Mouse (Mus musculus): ENCODE measurements around the gene Platr17.
"Not testable (repeated sequence)": the region's sequence is repeated elsewhere in the genome, so short reads cannot be mapped to it uniquely, and the experiment has no call there.

Gene Platr17

GRCm38 (mm10) chr17:33940981-33941380, 36.0 kb downstream of the Platr17 start:
- DNase-seq (ENCODE audit: low spot score), result peak; percentile 65

DNA sequence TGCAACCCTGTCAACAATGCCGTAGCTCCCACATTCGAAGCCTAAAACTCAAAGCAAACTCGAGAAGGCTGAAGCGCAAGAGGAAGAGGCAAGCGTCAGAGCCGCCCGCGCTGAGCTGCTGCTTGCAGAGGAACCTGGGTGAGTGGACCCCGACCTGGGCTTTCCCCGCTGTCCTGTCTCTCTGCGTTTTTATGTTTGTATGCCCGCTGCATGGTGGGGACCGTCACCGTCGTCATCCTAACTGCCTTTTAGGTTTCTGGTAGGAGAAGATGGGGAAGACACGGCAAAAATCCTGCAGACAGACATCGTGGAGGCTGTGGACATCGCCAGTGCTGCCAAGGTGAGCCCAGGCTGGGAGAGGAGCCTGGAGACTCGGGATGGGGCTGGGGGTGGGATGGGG, 36.4 kb downstream of the Platr17 start:
- no peak for DNase-seq (ENCODE audit: low spot score)

DNA sequence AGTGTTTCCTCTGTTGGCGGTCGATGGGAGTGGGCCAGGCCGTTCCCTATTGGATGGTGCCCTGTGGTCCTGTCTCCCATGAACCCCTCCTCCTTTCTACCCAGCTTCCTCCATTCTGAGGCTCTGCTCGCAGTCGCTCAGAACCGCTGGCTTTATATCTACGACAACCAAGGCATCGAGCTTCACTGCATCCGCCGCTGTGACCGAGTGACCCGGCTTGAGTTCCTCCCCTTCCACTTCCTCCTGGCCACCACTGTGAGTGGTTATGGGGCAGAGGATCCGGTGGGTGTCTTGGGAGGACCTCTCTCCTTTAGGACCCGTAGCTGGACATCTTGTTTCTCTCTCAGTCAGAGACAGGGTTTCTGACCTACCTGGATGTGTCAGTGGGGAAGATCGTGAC, 38.5 kb downstream of the Platr17 start:
- DNase-seq (ENCODE audit: low spot score), result no peak

GRCm38 (mm10) chr17:33947430-33948089, 42.6 kb downstream of the Platr17 start:
- DNase-seq (ENCODE audit: low spot score), result no peak

- DNase-seq (ENCODE audit: low spot score), result no peak
These were observed 43.4 kb downstream of the Platr17 start for GRCm38 (mm10) chr17:33948090-33948904.

- DNase-seq (ENCODE audit: low spot score), result no peak
These were observed 44.1 kb downstream of the Platr17 start for GRCm38 (mm10) chr17:33948905-33949537.

DNA sequence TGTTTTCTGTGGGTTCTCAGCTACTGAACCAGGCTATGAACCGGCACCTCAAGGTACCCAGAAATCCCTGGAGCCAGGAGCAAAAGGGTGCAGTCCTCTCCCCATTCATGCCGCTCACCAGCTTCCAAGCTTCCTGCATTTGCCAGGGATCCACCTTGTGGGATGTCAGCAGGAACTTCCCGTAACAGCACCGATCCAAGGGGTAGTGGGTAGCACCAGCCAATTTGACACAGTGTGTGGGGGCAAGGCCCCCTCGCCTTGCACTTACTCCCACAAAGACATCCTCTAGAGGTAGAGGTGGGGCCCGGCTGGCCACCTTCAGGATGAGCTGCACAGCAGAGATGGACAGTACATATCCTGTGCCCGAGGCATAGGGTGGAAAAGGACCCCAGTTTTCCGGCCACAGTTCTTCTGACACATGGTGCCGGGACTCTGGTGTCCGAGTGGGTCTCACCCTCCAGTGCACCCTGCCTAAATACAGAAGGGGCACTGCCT, 45.2 kb downstream of the Platr17 start:
- no peak for DNase-seq (ENCODE audit: low spot score)

DNA sequence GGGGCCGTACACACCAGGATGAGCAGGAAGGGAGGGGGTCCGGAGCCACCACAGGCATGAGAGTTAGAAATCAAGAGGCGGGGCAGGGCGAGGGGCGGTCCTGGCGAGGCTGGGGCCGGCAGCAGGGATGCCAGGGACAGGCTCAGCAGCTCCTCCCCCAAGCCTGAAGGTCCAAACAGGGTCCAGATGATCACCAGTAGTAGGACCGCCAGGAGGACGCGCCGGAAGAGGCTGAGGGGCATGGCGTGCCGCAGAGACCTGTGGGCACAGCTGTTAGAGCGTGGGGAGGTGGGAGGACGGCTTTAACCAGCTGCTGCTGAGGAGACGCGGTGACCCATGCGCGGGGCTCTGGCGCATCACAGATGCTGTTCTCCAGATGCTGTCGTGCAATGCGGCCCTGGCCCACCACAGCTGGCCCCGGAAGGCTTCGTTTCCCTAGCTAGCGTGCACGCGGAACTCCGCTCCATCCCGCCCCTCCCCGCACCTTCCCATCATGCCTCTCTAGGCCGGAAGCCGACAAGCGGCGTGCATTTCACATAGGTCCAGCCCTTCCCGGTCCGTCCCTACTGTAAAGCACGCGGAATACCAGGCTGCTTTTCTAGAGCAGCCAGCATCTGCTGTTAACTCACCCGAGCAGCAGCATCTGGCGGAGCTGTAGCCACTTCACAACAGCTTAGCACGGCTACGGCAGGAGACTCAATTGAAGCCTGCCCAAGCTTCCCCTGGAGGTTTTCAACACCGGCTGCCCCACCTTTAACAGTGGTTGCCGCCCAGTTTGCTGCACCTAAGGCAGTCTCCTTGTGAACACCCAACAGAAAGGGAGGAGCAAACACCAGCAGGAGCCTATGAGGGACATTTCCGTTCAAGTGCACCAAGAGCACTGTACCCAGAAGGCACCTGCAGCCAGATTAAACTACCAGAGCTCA, 46.3 kb downstream of the Platr17 start, which contains the start of gene B3galt4:
Gene B3galt4 (minus strand): TSS at position 468 of the 926 bp plus-strand sequence.
- peak; percentile 89 for DNase-seq (ENCODE audit: low spot score)

DNA sequence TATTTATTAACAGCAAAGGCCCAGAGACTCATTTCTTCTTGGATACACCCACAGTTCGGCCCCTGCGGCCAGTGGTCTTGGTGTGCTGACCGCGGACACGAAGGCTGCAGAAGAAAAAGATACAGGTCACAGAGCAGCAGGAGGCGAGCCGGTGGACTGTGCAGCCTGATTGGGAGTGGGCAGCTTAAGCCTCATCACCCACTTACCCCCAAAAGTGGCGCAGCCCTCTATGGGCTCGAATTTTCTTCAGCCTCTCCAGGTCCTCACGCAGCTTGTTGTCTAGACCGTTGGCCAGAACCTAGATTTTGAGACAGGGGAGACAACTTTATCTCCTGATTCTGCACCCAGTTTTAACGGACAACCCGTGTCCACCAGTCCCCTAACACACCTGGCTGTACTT, 47.1 kb downstream of the Platr17 start:
- not testable (repeated sequence) for DNase-seq (ENCODE audit: low spot score)

GRCm38 (mm10) chr17:33952879-33953278, 47.9 kb downstream of the Platr17 start:
- no peak for DNase-seq (ENCODE audit: low spot score)

GRCm38 (mm10) chr17:33953310-33953709, 48.4 kb downstream of the Platr17 start:
- no peak for DNase-seq (ENCODE audit: low spot score)

GRCm38 (mm10) chr17:33953961-33954565, 49.1 kb downstream of the Platr17 start:
- no peak for DNase-seq (ENCODE audit: low spot score)

DNA sequence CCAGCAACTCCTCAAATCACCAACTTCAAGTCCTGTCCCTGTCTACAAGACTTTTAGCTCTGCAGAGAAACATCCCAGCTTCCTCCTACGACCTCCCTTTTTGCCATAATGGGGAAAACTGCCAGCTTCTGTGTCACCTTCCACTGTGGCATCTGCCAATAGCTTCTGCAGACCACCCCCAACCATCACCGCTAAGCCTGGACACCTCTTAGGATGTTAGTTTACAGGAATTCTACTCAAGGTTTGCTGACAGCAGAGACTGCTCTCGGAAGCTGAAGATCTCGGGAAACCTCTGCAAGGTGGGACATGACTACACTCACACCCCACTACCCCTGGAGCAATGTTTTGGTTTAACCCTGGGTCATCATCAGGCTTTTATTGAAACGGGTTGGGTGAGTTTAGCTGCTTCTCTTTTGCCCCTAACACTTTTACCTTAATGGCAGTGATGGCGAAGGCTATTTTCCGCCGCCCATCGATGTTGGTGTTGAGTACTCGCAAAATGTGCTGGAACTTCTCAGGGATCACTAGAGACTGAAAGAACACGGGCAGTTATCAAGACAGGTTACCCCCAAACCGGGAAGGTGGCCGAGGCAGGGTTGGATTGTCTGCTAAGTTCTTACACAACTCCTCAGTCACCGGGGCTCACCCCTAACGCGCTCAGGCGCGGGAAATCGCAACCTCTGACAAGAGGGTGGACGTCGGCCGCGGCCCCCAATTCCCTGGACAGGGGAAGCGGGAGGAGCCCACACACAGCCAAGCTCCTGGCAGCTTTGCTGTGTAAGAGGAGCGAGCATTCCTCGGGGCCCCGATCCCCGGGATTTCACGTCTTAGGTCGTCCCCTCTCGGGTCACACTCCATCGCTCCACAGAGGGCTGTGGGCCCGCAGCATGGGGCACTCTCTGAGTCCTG, 50.0 kb downstream of the Platr17 start:
- DNase-seq (ENCODE audit: low spot score), result no peak

GRCm38 (mm10) chr17:33955555-33956214, 50.8 kb downstream of the Platr17 start, which contains the start of the genes Vps52 and Rps18:
TSS of gene Vps52 (plus strand) at chr17:33955812.
TSS of gene Rps18 (minus strand) at chr17:33956001.
- peak; percentile 97 for DNase-seq (ENCODE audit: low spot score)
